Mouse (Mus musculus) embryonic facial prominence, embryonic 13.5 days (tissue): ENCODE measurements around the gene Dapk1. TPM values are rescaled to one million over a fixed set of nuclear protein-coding genes. Genes with fewer than 3 reads are reported as not detected.

Source experiments
- ATAC-seq: fragments of 200-750 bp; cut with Nextera tagmentation; 2 replicates; pipeline ENCODE4 v1.8.0; 2017; ENCODE audit warnings: low read depth; ENCODE audit not compliant: insufficient number of reproducible peaks, insufficient read depth, low FRiP score, low TSS enrichment
- H3K27ac ChIP-seq: fragments of 300-500 bp; sonication (generic); 2 replicates; pipeline ENCODE4 v1.5.1; 2015; ENCODE audit warnings: moderate library complexity, mild to moderate bottlenecking, inconsistent platforms
- H3K27me3 ChIP-seq: fragments of 300-500 bp; sonication (generic); 2 replicates; pipeline ENCODE4 v1.6.1; 2015; ENCODE audit warnings: mild to moderate bottlenecking, inconsistent platforms
- H3K36me3 ChIP-seq: fragments of 300-500 bp; sonication (generic); 2 replicates; pipeline ENCODE4 v1.6.1; 2015; ENCODE audit warnings: mild to moderate bottlenecking, inconsistent platforms
- H3K4me1 ChIP-seq: fragments of 300-500 bp; sonication (generic); 2 replicates; pipeline ENCODE4 v1.6.1; 2015; ENCODE audit warnings: inconsistent platforms
- H3K4me2 ChIP-seq: fragments of 300-500 bp; sonication (generic); 2 replicates; pipeline ENCODE4 v1.6.1; 2015; ENCODE audit warnings: moderate library complexity, mild to moderate bottlenecking, inconsistent platforms
- H3K4me3 ChIP-seq: fragments of 300-500 bp; sonication (generic); 2 replicates; pipeline ENCODE4 v1.5.1; 2015; ENCODE audit warnings: mild to moderate bottlenecking, inconsistent platforms
- H3K9ac ChIP-seq: fragments of 300-500 bp; sonication (generic); 2 replicates; pipeline ENCODE4 v1.6.1; 2015; ENCODE audit warnings: mild to moderate bottlenecking, inconsistent platforms
- H3K9me3 ChIP-seq: fragments of 300-500 bp; sonication (generic); 2 replicates; pipeline ENCODE4 v1.6.1; 2016; ENCODE audit warnings: inconsistent platforms
- WGBS: fragments of 180-500 bp; shearing (Covaris S2); methylation state at CpG from one replicate; pipeline ENCODE4 v1.1.7; 2015; ENCODE audit warnings: mixed read lengths; 5-methylcytosine and 5-hydroxymethylcytosine counted together
- polyA plus RNA-seq: library from polyadenylated mRNA; unstranded; fragments of >200 nt; fragmentation: Nextera tagmentation; extraction: Ambion mirVana; gene quantifications from 2 replicates; pipeline ENCODE4 v1.2.1, GENCODE M21; 2015

Dapk1 gene
- polyA plus RNA-seq, 1 experiment from 2014 or later: 19.2 TPM

- Histone ChIP-seq H3K9ac (no peak overlapping the region), H3K4me3 (no peak overlapping the region), H3K9me3 (no peaks in the 10 kb centered on the region; the same call in 1 of the 2 replicates), H3K36me3 (no peaks in the 10 kb centered on the region; the same call in 1 of the 2 replicates), H3K4me1 (peaks cover 20% of the 10 kb centered on the region), H3K27me3 (no peaks in the 10 kb centered on the region), H3K4me2 (no peak overlapping the region), H3K27ac (no peak overlapping the region)
- 88% methylated on average over 6 of the region's 6 CpGs for WGBS
- ATAC-seq: no peak
Observed at GRCm38 (mm10) chr13:60668036-60668435, 66.3 kb downstream of the Dapk1 start.

GRCm38 (mm10) chr13:60670605-60671004, 68.9 kb downstream of the Dapk1 start:
- Histone ChIP-seq H3K36me3 (peaks cover 3% of the 10 kb centered on the region; the same call in 1 of the 2 replicates), H3K4me2 (no peak overlapping the region), H3K27me3 (no peaks in the 10 kb centered on the region), H3K4me1 (peaks cover 28% of the 10 kb centered on the region), H3K27ac (no peak overlapping the region), H3K9me3 (no peaks in the 10 kb centered on the region; the same call in 1 of the 2 replicates), H3K9ac (no peak overlapping the region), H3K4me3 (no peak overlapping the region)
- WGBS: 48% methylated on average over 10 of the region's 10 CpGs
- ATAC-seq: no peak

GRCm38 (mm10) chr13:60671235-60671634, 69.5 kb downstream of the Dapk1 start:
- Histone ChIP-seq H3K4me2 (no peak overlapping the region), H3K9me3 (no peaks in the 10 kb centered on the region; the same call in 1 of the 2 replicates), H3K27ac (no peak overlapping the region), H3K9ac (no peak overlapping the region), H3K27me3 (no peaks in the 10 kb centered on the region), H3K36me3 (peaks cover 3% of the 10 kb centered on the region; the same call in 1 of the 2 replicates), H3K4me1 (peaks cover 28% of the 10 kb centered on the region), H3K4me3 (no peak overlapping the region)
- ATAC-seq: no peak
- WGBS: 61% methylated on average over 10 of the region's 10 CpGs

- Histone ChIP-seq H3K36me3 (0 out of 2 replicates have a peak, but pooled peaks cover 3% of the 10 kb centered on the region), H3K4me3 (no peak overlapping the region), H3K4me1 (peaks cover 28% of the 10 kb centered on the region), H3K27ac (no peak overlapping the region), H3K27me3 (no peaks in the 10 kb centered on the region), H3K9ac (no peak overlapping the region), H3K9me3 (no peaks in the 10 kb centered on the region), H3K4me2 (no peak overlapping the region)
- WGBS: 86% methylated on average over 8 of the region's 8 CpGs
- no peak for ATAC-seq
Observed at GRCm38 (mm10) chr13:60672287-60672686, 70.5 kb downstream of the Dapk1 start.

- 89% methylated on average over 11 of the region's 11 CpGs for WGBS
- H3K36me3 ChIP-seq: 0 out of 2 replicates have a peak, but pooled peaks cover 3% of the 10 kb centered on the region
Observed at GRCm38 (mm10) chr13:60672882-60673675, 71.3 kb downstream of the Dapk1 start.

GRCm38 (mm10) chr13:60674301-60674700, 72.6 kb downstream of the Dapk1 start:
- no peaks in the 10 kb centered on the region for H3K9me3 ChIP-seq
- no peak overlapping the region for H3K4me3 ChIP-seq
- peaks cover 28% of the 10 kb centered on the region for H3K4me1 ChIP-seq
- WGBS: 19% methylated on average over 2 of the region's 2 CpGs
- H3K9ac ChIP-seq: no peak overlapping the region
- ATAC-seq: no peak
- H3K4me2 ChIP-seq: no peak overlapping the region
- 0 out of 2 replicates have a peak, but pooled peaks cover 3% of the 10 kb centered on the region for H3K36me3 ChIP-seq
- no peak overlapping the region for H3K27ac ChIP-seq
- H3K27me3 ChIP-seq: no peaks in the 10 kb centered on the region

More at GRCm38 (mm10) chr13:60672882-60673675, 71.3 kb downstream of the Dapk1 start:
- no peaks in the 10 kb centered on the region for H3K9me3 ChIP-seq
- no peak overlapping the region for H3K4me2 ChIP-seq
- ATAC-seq: no peak
- no peak overlapping the region for H3K4me3 ChIP-seq
- H3K27me3 ChIP-seq: no peaks in the 10 kb centered on the region
- H3K4me1 ChIP-seq: peaks cover 28% of the 10 kb centered on the region
- H3K9ac ChIP-seq: no peak overlapping the region
- no peak overlapping the region for H3K27ac ChIP-seq

GRCm38 (mm10) chr13:60674911-60675310, 73.2 kb downstream of the Dapk1 start:
- Histone ChIP-seq H3K27me3 (no peaks in the 10 kb centered on the region), H3K4me3 (no peak overlapping the region), H3K9me3 (no peaks in the 10 kb centered on the region), H3K4me2 (peak overlapping the region; percentile 36), H3K27ac (no peak overlapping the region), H3K4me1 (peaks cover 26% of the 10 kb centered on the region), H3K9ac (no peak overlapping the region), H3K36me3 (0 out of 2 replicates have a peak, but pooled peaks cover 3% of the 10 kb centered on the region)
- ATAC-seq: no peak
- 14% methylated on average over 9 of the region's 9 CpGs for WGBS

GRCm38 (mm10) chr13:60675416-60675815, 73.7 kb downstream of the Dapk1 start:
- no peak overlapping the region for H3K27ac ChIP-seq

GRCm38 (mm10) chr13:60678912-60679311, 77.2 kb downstream of the Dapk1 start:
- Histone ChIP-seq H3K9ac (no peak overlapping the region), H3K4me1 (peaks cover 18% of the 10 kb centered on the region), H3K4me2 (no peak overlapping the region), H3K4me3 (no peak overlapping the region), H3K36me3 (no peaks in the 10 kb centered on the region), H3K9me3 (no peaks in the 10 kb centered on the region), H3K27ac (no peak overlapping the region), H3K27me3 (no peaks in the 10 kb centered on the region)
- no peak for ATAC-seq
- WGBS: 67% methylated on average over 6 of the region's 6 CpGs

More at GRCm38 (mm10) chr13:60675416-60675815, 73.7 kb downstream of the Dapk1 start:
- 0 out of 2 replicates have a peak, but pooled peaks cover 3% of the 10 kb centered on the region for H3K36me3 ChIP-seq
- WGBS: 69% methylated on average over 4 of the region's 4 CpGs
- no peaks in the 10 kb centered on the region for H3K9me3 ChIP-seq
- H3K27me3 ChIP-seq: no peaks in the 10 kb centered on the region
- H3K4me3 ChIP-seq: no peak overlapping the region
- peaks cover 21% of the 10 kb centered on the region for H3K4me1 ChIP-seq
- no peak for ATAC-seq
- H3K4me2 ChIP-seq: no peak overlapping the region
- H3K9ac ChIP-seq: no peak overlapping the region

GRCm38 (mm10) chr13:60682714-60683695, 81.3 kb downstream of the Dapk1 start:
- Histone ChIP-seq H3K27me3 (no peaks in the 10 kb centered on the region), H3K4me1 (peaks cover 45% of the 10 kb centered on the region), H3K9me3 (no peaks in the 10 kb centered on the region), H3K4me3 (no peak overlapping the region), H3K27ac (0 out of 2 replicates have a peak overlapping the region, but pooled peaks have one; percentile 18), H3K36me3 (no peaks in the 10 kb centered on the region), H3K4me2 (no peak overlapping the region), H3K9ac (no peak overlapping the region)
- 85% methylated on average over 15 of the region's 15 CpGs for WGBS
- ATAC-seq: no peak

- Histone ChIP-seq H3K4me2 (no peak overlapping the region), H3K4me1 (peaks cover 57% of the 10 kb centered on the region), H3K27ac (peak overlapping the region; percentile 18; the same call in 1 of the 2 replicates), H3K9me3 (no peaks in the 10 kb centered on the region), H3K36me3 (no peaks in the 10 kb centered on the region), H3K9ac (no peak overlapping the region), H3K27me3 (no peaks in the 10 kb centered on the region), H3K4me3 (no peak overlapping the region)
- WGBS: 47% methylated on average over 10 of the region's 10 CpGs
- no peak for ATAC-seq
Observed at GRCm38 (mm10) chr13:60684050-60684760, 82.5 kb downstream of the Dapk1 start.
